Mouse (Mus musculus) forebrain, embryonic 14.5 days (tissue): ENCODE results near the gene Adamtsl1. TPM values are rescaled to one million over a fixed set of nuclear protein-coding genes. Genes with fewer than 3 reads are reported as not detected.

Experiments used
- ATAC-seq: fragments of 200-750 bp; cut with Nextera tagmentation; 2 replicates; pipeline ENCODE4 v1.8.0; 2017; ENCODE audit warnings: mild to moderate bottlenecking, moderate library complexity
- DNase-seq: peaks from one replicate; pipeline ENCODE4 v3.0.0-alpha.2; 2015; ENCODE audit warnings: low spot score
- H3K27ac ChIP-seq: fragments of 300-500 bp; sonication (generic); 2 replicates; pipeline ENCODE4 v1.5.1; 2014; ENCODE audit warnings: low read depth, mild to moderate bottlenecking, control low read depth, low read length, moderate library complexity
- H3K27me3 ChIP-seq: fragments of 300-500 bp; sonication (generic); replicated peaks from 2 replicates; pipeline ENCODE4 v1.6.1; 2014; ENCODE audit warnings: low read length, control low read depth, mixed read lengths; ENCODE audit not compliant: control insufficient read depth, insufficient read depth
- H3K36me3 ChIP-seq: fragments of 300-500 bp; sonication (generic); 2 replicates; pipeline ENCODE4 v1.6.1; 2014; ENCODE audit warnings: low read length, control low read depth; ENCODE audit not compliant: control insufficient read depth, insufficient read depth
- H3K4me1 ChIP-seq: fragments of 300-500 bp; sonication (generic); 2 replicates; pipeline ENCODE4 v1.6.1; 2014; ENCODE audit warnings: antibody characterized with exemption, low read length, control low read depth; ENCODE audit not compliant: control insufficient read depth, insufficient read depth
- H3K4me2 ChIP-seq: fragments of 300-500 bp; sonication (generic); 2 replicates; pipeline ENCODE4 v1.6.1; 2014; ENCODE audit warnings: mild to moderate bottlenecking, control low read depth, low read length
- H3K4me3 ChIP-seq: fragments of 300-500 bp; sonication (generic); 2 replicates; pipeline ENCODE4 v1.5.1; 2014; ENCODE audit warnings: low read depth, low read length, control low read depth
- H3K9ac ChIP-seq: fragments of 300-500 bp; sonication (generic); 2 replicates; pipeline ENCODE4 v1.6.1; 2014; ENCODE audit warnings: mild to moderate bottlenecking, low read length, control low read depth, moderate library complexity
- H3K9me3 ChIP-seq: fragments of 300-500 bp; sonication (generic); replicated peaks from 2 replicates; pipeline ENCODE4 v1.6.1; 2016; ENCODE audit warnings: low read length, control low read depth, mixed read lengths; ENCODE audit not compliant: control insufficient read depth
- WGBS: fragments of 180-500 bp; shearing (Covaris S2); extraction: QIAGEN DNeasy Blood & Tissue Kit; methylation state at CpG from one replicate; pipeline ENCODE4 v1.1.7; 2014; 5-methylcytosine and 5-hydroxymethylcytosine counted together
- polyA plus RNA-seq: library from polyadenylated mRNA; unstranded; fragments of >200 nt; fragmentation: Nextera tagmentation; extraction: Ambion mirVana; gene quantifications from 2 replicates; pipeline ENCODE4 v1.2.1, GENCODE M21; 2014

The Adamtsl1 gene
- polyA plus RNA-seq, 1 experiment from 2014 or later: 2.2 TPM

DNA sequence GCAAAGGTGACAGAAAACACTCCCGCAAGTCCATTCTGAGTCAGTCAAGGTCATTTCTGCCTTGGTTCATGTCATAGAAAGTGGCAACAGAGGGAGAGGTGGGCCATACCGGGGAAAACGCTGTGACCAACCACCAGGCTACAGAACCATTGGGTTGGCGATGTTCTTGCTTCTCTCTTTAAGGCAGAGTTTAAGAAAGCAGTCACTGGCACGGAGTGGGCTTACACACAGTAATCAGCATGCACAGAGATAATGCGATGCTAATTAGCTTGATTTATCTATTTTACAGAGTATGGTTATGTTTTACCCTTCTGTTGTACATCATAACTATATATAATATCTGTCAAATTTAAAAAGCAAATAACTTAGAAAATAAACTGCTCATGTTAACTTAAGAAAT lies 531.5 kb downstream of the Adamtsl1 start:
- Histone ChIP-seq H3K27ac (no peak overlapping the region), H3K4me2 (no peak overlapping the region), H3K9me3 (no peaks in the 10 kb centered on the region), H3K27me3 (no peaks in the 10 kb centered on the region), H3K9ac (no peak overlapping the region), H3K4me3 (no peak overlapping the region), H3K4me1 (no peaks in the 10 kb centered on the region), H3K36me3 (no peaks in the 10 kb centered on the region)
- DNase-seq (no peak), ATAC-seq (peak; percentile 52; the same call in 1 of the 2 replicates)
- 82% methylated on average over 6 of the region's 6 CpGs for WGBS

DNA sequence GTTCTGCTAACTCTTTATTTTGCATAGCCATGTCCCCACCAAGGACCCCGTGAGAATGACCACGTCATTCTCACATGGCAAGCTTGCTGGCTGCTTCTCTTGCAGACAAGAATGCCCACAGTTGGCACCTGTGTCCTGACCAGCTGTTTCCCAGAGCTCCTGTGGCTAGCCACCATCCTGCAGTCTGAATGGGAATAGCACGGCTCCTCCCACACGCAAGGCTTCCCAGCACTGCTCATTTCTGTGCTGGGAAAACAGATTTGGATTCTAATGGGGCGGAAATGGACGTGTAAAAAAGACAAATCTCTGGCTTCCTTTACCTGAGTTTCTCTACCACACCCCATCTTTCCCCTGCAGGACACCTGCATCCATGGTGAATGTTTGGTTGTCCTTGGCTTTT lies 531.9 kb downstream of the Adamtsl1 start:
- 39% methylated on average over 6 of the region's 6 CpGs for WGBS
- ATAC-seq (peak; percentile 77; the same call in 1 of the 2 replicates), DNase-seq (peak; percentile 61)
- Histone ChIP-seq H3K9me3 (no peaks in the 10 kb centered on the region), H3K4me1 (no peaks in the 10 kb centered on the region), H3K4me2 (no peak overlapping the region), H3K27ac (no peak overlapping the region), H3K9ac (no peak overlapping the region), H3K4me3 (no peak overlapping the region), H3K27me3 (no peaks in the 10 kb centered on the region), H3K36me3 (no peaks in the 10 kb centered on the region)

DNA sequence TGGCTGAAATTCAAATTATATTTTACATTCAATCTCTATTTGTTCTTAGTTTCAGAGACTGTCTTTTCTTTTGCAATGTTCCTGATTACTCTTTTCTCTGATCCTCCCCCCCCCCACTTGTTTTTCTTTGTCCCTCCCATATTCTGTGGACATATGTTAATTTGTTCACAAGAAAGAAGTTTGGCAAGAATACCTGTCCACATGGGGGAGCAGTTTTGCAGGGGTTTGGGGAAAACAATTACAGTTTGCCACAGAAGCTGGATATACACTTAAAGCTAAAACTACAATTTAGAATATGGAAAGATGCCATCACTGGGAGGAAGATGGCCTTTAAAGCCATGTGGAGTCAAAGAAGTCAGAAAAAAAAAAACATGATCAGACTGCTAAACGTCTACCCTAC lies 532.9 kb downstream of the Adamtsl1 start:
- Histone ChIP-seq H3K27me3 (no peaks in the 10 kb centered on the region), H3K4me2 (no peak overlapping the region), H3K4me3 (no peak overlapping the region), H3K9me3 (no peaks in the 10 kb centered on the region), H3K36me3 (no peaks in the 10 kb centered on the region), H3K9ac (no peak overlapping the region), H3K4me1 (no peaks in the 10 kb centered on the region), H3K27ac (no peak overlapping the region)
- ATAC-seq: no peak
- whole genome bisulfite sequencing: 86% methylated on average over 1 of the region's 1 CpGs
- no peak for DNase-seq

DNA sequence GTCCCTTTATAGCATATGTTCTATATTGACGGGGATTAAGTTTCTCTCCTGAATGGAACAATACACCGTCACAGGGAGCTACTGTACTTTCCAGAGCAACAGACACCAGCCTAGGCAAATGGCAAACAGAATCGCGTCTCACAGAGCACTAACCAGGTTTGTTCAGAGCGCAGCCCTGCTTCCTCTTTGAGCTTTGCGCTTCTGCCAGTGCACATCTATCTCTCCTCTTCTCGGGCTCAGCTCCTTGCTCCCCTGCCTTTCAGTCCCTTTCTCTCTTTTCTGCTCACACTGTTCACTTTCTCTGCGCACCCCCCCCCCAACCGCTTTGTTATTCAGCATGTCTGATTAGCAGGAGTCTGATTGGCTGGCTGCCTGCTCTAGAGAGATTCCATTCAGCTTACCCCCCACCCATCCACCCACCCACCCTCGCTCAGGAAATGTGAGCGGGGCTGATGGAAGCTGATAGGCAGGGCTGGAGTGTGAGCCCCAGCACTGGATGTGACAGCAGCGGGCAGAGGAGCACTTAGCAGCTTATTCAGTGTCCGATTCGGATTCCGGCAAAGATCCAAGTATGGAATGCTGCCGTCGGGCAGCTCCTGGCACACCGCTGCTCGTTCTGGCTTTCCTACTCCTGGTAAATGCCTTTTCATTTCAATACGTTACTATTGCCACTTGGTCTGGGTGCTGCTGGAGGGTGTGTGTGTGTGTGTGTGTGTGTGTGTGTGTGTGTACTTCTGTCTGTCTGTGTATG lies 539.7 kb downstream of the Adamtsl1 start:
- Histone ChIP-seq H3K27ac (peak overlapping the region; percentile 67), H3K27me3 (no peaks in the 10 kb centered on the region), H3K4me3 (peak overlapping the region; percentile 41), H3K4me2 (peak overlapping the region; percentile 58), H3K4me1 (no peaks in the 10 kb centered on the region; the same call in 1 of the 2 replicates), H3K9me3 (no peaks in the 10 kb centered on the region), H3K9ac (peak overlapping the region; percentile 26), H3K36me3 (no peaks in the 10 kb centered on the region)
- 0% methylated on average over 20 of the region's 20 CpGs for WGBS
- ATAC-seq: peak; percentile 98
- DNase-seq: peak; percentile 94

DNA sequence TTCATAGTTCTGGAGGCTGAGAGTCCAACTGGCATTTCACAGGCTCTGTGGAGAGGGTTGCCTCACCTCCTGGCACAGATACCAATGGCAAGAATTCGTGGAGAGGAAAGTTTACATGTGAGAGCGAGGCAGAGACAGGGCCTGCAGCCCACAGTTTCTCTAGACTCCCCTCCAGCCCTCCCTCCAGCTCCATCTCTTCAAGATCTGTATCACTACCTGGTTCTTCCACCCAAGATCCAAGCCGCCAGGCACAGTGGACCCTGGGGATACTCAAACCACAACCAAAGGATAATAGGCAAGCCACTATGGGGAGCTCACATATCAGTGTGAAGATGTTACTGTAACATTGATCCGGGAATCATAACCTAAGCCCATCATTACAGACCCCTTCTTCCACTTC lies 546.6 kb downstream of the Adamtsl1 start:
- DNase-seq: no peak

DNA sequence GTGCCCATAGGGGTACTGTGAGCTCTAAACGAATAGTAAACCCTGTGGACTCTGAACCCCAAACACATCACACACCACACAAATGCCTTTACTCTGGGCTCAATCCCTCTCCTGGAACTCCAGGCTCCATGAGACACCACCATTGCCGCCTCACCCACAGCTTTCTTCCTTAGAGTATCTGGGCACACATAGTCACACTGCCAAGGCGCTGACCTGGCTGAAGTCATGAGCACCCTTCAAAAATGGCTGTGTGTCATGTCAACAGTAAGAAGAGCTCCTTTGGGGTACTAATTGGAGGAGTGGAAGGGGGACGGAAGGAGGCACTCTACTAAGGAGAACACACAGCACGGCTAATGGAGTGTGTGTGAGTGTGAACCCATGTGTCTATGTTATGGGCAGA lies 554.4 kb downstream of the Adamtsl1 start:
- WGBS: 90% methylated on average over 5 of the region's 5 CpGs

More for the DNA sequence above, 546.6 kb downstream of the Adamtsl1 start:
- Histone ChIP-seq H3K27me3 (no peaks in the 10 kb centered on the region), H3K27ac (no peak overlapping the region), H3K4me2 (no peak overlapping the region), H3K4me3 (no peak overlapping the region), H3K9ac (no peak overlapping the region), H3K36me3 (no peaks in the 10 kb centered on the region), H3K9me3 (no peaks in the 10 kb centered on the region), H3K4me1 (no peaks in the 10 kb centered on the region)
- ATAC-seq: no peak
- WGBS: 89% methylated on average over 4 of the region's 4 CpGs

DNA sequence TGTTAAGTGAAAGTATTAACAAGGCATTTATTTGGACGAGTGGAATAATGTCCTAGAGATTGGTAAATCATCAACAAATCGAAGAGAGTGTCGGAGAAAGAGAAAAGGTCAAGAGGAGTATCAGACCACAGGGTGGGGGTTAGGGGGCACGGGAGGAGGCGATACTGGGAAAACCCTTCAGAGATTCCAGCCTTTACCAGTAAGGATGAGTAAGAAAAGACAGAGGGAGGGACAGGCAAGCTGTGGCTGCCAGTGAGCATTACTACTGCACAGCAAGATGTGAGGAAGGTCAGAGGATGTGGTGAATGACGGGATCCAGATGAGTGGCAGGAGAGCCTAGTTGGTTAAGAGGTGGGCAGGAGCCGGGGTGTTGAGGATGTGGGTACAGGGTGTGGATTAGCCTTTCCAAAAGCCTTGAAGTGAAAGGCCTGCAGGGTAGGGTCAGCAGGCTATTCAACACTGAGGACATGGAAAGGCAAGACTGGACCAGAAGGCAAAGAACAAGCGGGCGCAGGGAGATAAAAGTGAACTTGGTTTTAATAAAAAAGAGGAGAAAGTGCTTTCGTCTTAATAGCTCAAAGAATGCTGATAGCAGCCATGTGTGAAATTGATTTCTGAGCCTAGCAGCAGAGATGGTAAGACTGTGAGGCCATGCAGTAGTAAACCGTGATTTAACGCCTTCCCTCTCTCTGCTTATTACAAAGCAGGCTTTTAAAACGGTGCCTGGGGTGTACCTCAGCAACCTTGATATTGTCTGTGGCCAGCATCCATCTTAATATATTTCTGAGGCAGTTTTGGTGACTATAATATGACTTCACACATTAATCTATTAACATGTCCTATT lies 555.1 kb downstream of the Adamtsl1 start:
- Histone ChIP-seq H3K9me3 (no peaks in the 10 kb centered on the region), H3K4me1 (no peaks in the 10 kb centered on the region), H3K27me3 (no peaks in the 10 kb centered on the region), H3K27ac (no peak overlapping the region), H3K4me3 (no peak overlapping the region), H3K36me3 (no peaks in the 10 kb centered on the region), H3K9ac (no peak overlapping the region), H3K4me2 (no peak overlapping the region)
- WGBS: 53% methylated on average over 13 of the region's 13 CpGs
- DNase-seq (peak; percentile 19), ATAC-seq (peak; percentile 48; the same call in 1 of the 2 replicates)

More for the DNA sequence above, 554.4 kb downstream of the Adamtsl1 start:
- Histone ChIP-seq H3K36me3 (no peaks in the 10 kb centered on the region), H3K9ac (no peak overlapping the region), H3K9me3 (no peaks in the 10 kb centered on the region), H3K27ac (no peak overlapping the region), H3K4me1 (no peaks in the 10 kb centered on the region), H3K27me3 (no peaks in the 10 kb centered on the region), H3K4me3 (no peak overlapping the region), H3K4me2 (no peak overlapping the region)
- DNase-seq: no peak
- ATAC-seq: no peak

DNA sequence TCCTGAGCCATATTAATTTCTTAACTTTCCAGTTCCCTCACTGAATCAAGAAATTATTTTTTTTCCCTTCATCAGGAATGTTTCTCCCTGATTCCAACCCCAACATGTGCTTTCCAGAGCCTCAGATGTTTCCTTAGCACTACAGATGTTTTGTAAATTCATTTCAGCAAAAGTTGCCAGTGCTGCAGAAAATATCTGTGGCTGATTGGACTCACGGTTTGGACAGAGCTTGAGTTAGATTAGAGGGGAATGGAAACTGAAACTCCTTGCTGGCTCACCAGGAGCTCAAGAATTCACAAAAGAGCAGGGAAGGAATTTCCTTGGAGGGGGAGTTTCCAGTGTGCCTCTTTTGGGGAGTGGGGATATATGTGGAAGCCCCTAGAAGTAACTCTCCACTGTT lies 560.9 kb downstream of the Adamtsl1 start:
- H3K4me2 ChIP-seq: no peak overlapping the region
- H3K9me3 ChIP-seq: no peaks in the 10 kb centered on the region
- no peak for ATAC-seq
- H3K4me1 ChIP-seq: no peaks in the 10 kb centered on the region
- no peak overlapping the region for H3K27ac ChIP-seq
- H3K9ac ChIP-seq: no peak overlapping the region
- DNase-seq: no peak
- H3K4me3 ChIP-seq: no peak overlapping the region
- H3K36me3 ChIP-seq: no peaks in the 10 kb centered on the region
- H3K27me3 ChIP-seq: no peaks in the 10 kb centered on the region
- WGBS: 27% methylated on average over 1 of the region's 1 CpGs

DNA sequence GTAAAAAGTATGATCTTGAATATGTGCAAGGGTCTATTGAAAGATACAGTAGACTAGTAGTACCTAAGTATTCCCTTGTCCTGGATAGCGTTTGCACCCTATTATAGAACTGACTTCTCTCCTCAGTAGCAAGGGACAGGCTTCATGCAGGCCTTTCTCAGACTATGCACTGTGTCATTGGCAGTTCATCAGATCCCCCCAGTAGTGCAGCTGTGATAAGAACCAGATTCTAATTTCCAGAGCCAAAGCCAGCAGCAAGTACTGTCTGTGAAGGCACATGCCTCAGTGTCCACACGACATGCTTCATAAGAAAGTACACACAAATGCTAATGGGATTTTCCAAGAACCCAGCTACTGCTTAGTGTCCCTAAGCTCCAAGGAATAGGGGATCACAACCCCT lies 563.4 kb downstream of the Adamtsl1 start:
- H3K27ac ChIP-seq: no peak overlapping the region
- no peak overlapping the region for H3K4me3 ChIP-seq
- DNase-seq (no peak), ATAC-seq (no peak)
- no peaks in the 10 kb centered on the region for H3K27me3 ChIP-seq
- H3K4me2 ChIP-seq: no peak overlapping the region
- H3K9ac ChIP-seq: no peak overlapping the region
- H3K4me1 ChIP-seq: no peaks in the 10 kb centered on the region
- no peaks in the 10 kb centered on the region for H3K9me3 ChIP-seq
- WGBS: 98% methylated on average over 2 of the region's 2 CpGs
- no peaks in the 10 kb centered on the region for H3K36me3 ChIP-seq
